Mouse (Mus musculus) spleen, postnatal 14 days (tissue): Measurements from ENCODE around the gene Adap1.

Experiments used
- DNase-seq, 2 experiments: peaks; one replicate each; pipeline ENCODE4 v3.0.0; 2021 to 2022; ENCODE audit warnings: low spot score in 2 of 2

Gene Adap1

GRCm38 (mm10) chr5:139323260-139323924 is 2.0 kb downstream of the Adap1 start:
- no peak for DNase-seq

GRCm38 (mm10) chr5:139321331-139321730 is 4.1 kb downstream of the Adap1 start:
- DNase-seq = no peak

GRCm38 (mm10) chr5:139320424-139320823 is 5.0 kb downstream of the Adap1 start:
- DNase-seq = no peak

- DNase-seq = no peak
These were observed 7.5 kb downstream of the Adap1 start for GRCm38 (mm10) chr5:139317751-139318504.

GRCm38 (mm10) chr5:139316982-139317675 is 8.3 kb downstream of the Adap1 start:
- DNase-seq = no peak

GRCm38 (mm10) chr5:139314941-139315642 is 10.3 kb downstream of the Adap1 start:
- DNase-seq = no peak

GRCm38 (mm10) chr5:139313536-139313935 is 11.9 kb downstream of the Adap1 start:
- no peak for DNase-seq

- no peak for DNase-seq
These were observed 13.6 kb downstream of the Adap1 start for GRCm38 (mm10) chr5:139311822-139312221.

- no peak for DNase-seq
These were observed 14.9 kb downstream of the Adap1 start for GRCm38 (mm10) chr5:139310477-139310876.

- no peak for DNase-seq
These were observed 15.5 kb downstream of the Adap1 start for GRCm38 (mm10) chr5:139309946-139310345.

- no peak for DNase-seq
These were observed 21.8 kb downstream of the Adap1 start for GRCm38 (mm10) chr5:139303646-139304061.

- no peak for DNase-seq
These were observed 23.3 kb downstream of the Adap1 start for GRCm38 (mm10) chr5:139302101-139302500.

GRCm38 (mm10) chr5:139297745-139298144 is 27.7 kb downstream of the Adap1 start:
- no peak for DNase-seq

GRCm38 (mm10) chr5:139297092-139297491 is 28.3 kb downstream of the Adap1 start:
- DNase-seq = no peak

GRCm38 (mm10) chr5:139294089-139294488 is 31.3 kb downstream of the Adap1 start:
- DNase-seq = no peak

GRCm38 (mm10) chr5:139291811-139292560 is 33.4 kb downstream of the Adap1 start:
- no peak for DNase-seq

- DNase-seq = no peak
These were observed 34.8 kb downstream of the Adap1 start for GRCm38 (mm10) chr5:139290467-139291259.

GRCm38 (mm10) chr5:139288591-139288990 is 36.8 kb downstream of the Adap1 start:
- DNase-seq = no peak

- no peak for DNase-seq
These were observed 37.6 kb downstream of the Adap1 start for GRCm38 (mm10) chr5:139287787-139288186.

- DNase-seq = no peak
These were observed 38.3 kb downstream of the Adap1 start for GRCm38 (mm10) chr5:139287099-139287498.
